Mouse (Mus musculus): ENCODE measurements at regions not wholly inside any gene's neighbourhood (a gene's known extent, or its start where the extent isn't known, plus 50 kb on each side); places are given as distances from the start of the nearest gene placed in this dataset.

- no peaks in the 10 kb centered on the region for H3K4me1 ChIP-seq (replicated peaks)
Observed at GRCm38 (mm10) chr5:119280146-119280545, 390.3 kb upstream of the Tbx3 start.

GRCm38 (mm10) chr5:119289808-119290207, 380.7 kb upstream of the Tbx3 start:
- 86% methylated on average over 5 of the region's 5 CpGs for WGBS
- Histone ChIP-seq H3K4me3 (no peak overlapping the region), H3K36me3 (no peaks in the 10 kb centered on the region), H3K27ac (no peak overlapping the region), H3K27me3 (ENCODE audit: insufficient read depth, poor library complexity, severe bottlenecking) (peaks cover 22% of the 10 kb centered on the region; the same call in 1 of the 2 replicates), H3K4me1 (replicated peaks) (no peaks in the 10 kb centered on the region), H3K9me3 (no peaks in the 10 kb centered on the region)
- DNase-seq (ENCODE audit: low spot score): no peak

More at GRCm38 (mm10) chr5:119280146-119280545, 390.3 kb upstream of the Tbx3 start:
- no peaks in the 10 kb centered on the region for H3K27me3 ChIP-seq (ENCODE audit: insufficient read depth, poor library complexity, severe bottlenecking)
- H3K27ac ChIP-seq: no peak overlapping the region
- 89% methylated on average over 6 of the region's 6 CpGs for WGBS
- H3K36me3 ChIP-seq: no peaks in the 10 kb centered on the region
- H3K4me3 ChIP-seq: no peak overlapping the region
- DNase-seq (ENCODE audit: low spot score): no peak
- peaks cover 7% of the 10 kb centered on the region for H3K9me3 ChIP-seq

- WGBS: 80% methylated on average over 9 of the region's 9 CpGs
- no peaks in the 10 kb centered on the region for H3K4me1 ChIP-seq (replicated peaks)
- no peak overlapping the region for H3K27ac ChIP-seq
Observed at GRCm38 (mm10) chr5:119292323-119292722, 378.1 kb upstream of the Tbx3 start.

GRCm38 (mm10) chr5:119292889-119293288, 377.6 kb upstream of the Tbx3 start:
- peaks cover 21% of the 10 kb centered on the region for H3K27me3 ChIP-seq (ENCODE audit: insufficient read depth, poor library complexity, severe bottlenecking)
- 81% methylated on average over 1 of the region's 1 CpGs for whole genome bisulfite sequencing
- no peaks in the 10 kb centered on the region for H3K36me3 ChIP-seq
- no peak for DNase-seq (ENCODE audit: low spot score)
- no peaks in the 10 kb centered on the region for H3K9me3 ChIP-seq
- no peak overlapping the region for H3K4me3 ChIP-seq
- no peaks in the 10 kb centered on the region for H3K4me1 ChIP-seq (replicated peaks)
- no peak overlapping the region for H3K27ac ChIP-seq

More at GRCm38 (mm10) chr5:119292323-119292722, 378.1 kb upstream of the Tbx3 start:
- peaks cover 24% of the 10 kb centered on the region for H3K27me3 ChIP-seq (ENCODE audit: insufficient read depth, poor library complexity, severe bottlenecking)
- H3K4me3 ChIP-seq: no peak overlapping the region
- no peaks in the 10 kb centered on the region for H3K36me3 ChIP-seq
- no peaks in the 10 kb centered on the region for H3K9me3 ChIP-seq
- no peak for DNase-seq (ENCODE audit: low spot score)

- H3K4me3 ChIP-seq: no peak overlapping the region
- DNase-seq (ENCODE audit: low spot score): no peak
- H3K4me1 ChIP-seq (replicated peaks): peaks cover 26% of the 10 kb centered on the region
- H3K36me3 ChIP-seq: no peaks in the 10 kb centered on the region
- H3K27me3 ChIP-seq (ENCODE audit: insufficient read depth, poor library complexity, severe bottlenecking): peaks cover 48% of the 10 kb centered on the region
- no peaks in the 10 kb centered on the region for H3K9me3 ChIP-seq
- WGBS: 84% methylated on average over 3 of the region's 3 CpGs
- H3K27ac ChIP-seq: no peak overlapping the region
Observed at GRCm38 (mm10) chr5:119299311-119299710, 371.2 kb upstream of the Tbx3 start.

- Histone ChIP-seq H3K27ac (no peak overlapping the region), H3K36me3 (no peaks in the 10 kb centered on the region), H3K4me1 (replicated peaks) (peaks cover 31% of the 10 kb centered on the region), H3K4me3 (no peak overlapping the region), H3K9me3 (no peaks in the 10 kb centered on the region), H3K27me3 (ENCODE audit: insufficient read depth, poor library complexity, severe bottlenecking) (peaks cover 48% of the 10 kb centered on the region)
- 24% methylated on average over 7 of the region's 7 CpGs for WGBS
- DNase-seq (ENCODE audit: low spot score): peak; percentile 21
Observed at GRCm38 (mm10) chr5:119300106-119300505, 370.4 kb upstream of the Tbx3 start.

- H3K9me3 ChIP-seq: no peaks in the 10 kb centered on the region
- H3K27me3 ChIP-seq (ENCODE audit: insufficient read depth, poor library complexity, severe bottlenecking): peaks cover 47% of the 10 kb centered on the region
- no peaks in the 10 kb centered on the region for H3K36me3 ChIP-seq
- 38% methylated on average over 5 of the region's 5 CpGs for WGBS
- H3K4me3 ChIP-seq: no peak overlapping the region
- no peak overlapping the region for H3K27ac ChIP-seq
- DNase-seq (ENCODE audit: low spot score): no peak
- peaks cover 31% of the 10 kb centered on the region for H3K4me1 ChIP-seq (replicated peaks)
Observed at GRCm38 (mm10) chr5:119301539-119301938, 368.9 kb upstream of the Tbx3 start.

- Histone ChIP-seq H3K27me3 (ENCODE audit: insufficient read depth, poor library complexity, severe bottlenecking) (peaks cover 28% of the 10 kb centered on the region), H3K9me3 (no peaks in the 10 kb centered on the region), H3K27ac (no peak overlapping the region), H3K4me3 (no peak overlapping the region), H3K4me1 (replicated peaks) (peaks cover 31% of the 10 kb centered on the region), H3K36me3 (no peaks in the 10 kb centered on the region)
- DNase-seq (ENCODE audit: low spot score): no peak
- 15% methylated on average over 5 of the region's 5 CpGs for WGBS
Observed at GRCm38 (mm10) chr5:119304721-119305120, 365.7 kb upstream of the Tbx3 start.

GRCm38 (mm10) chr5:119307768-119308167, 362.7 kb upstream of the Tbx3 start:
- WGBS: 92% methylated on average over 6 of the region's 6 CpGs
- no peak for DNase-seq (ENCODE audit: low spot score)
- H3K4me1 ChIP-seq (replicated peaks): peaks cover 12% of the 10 kb centered on the region

GRCm38 (mm10) chr5:119310178-119310930, 360.1 kb upstream of the Tbx3 start:
- Histone ChIP-seq H3K9me3 (no peaks in the 10 kb centered on the region), H3K4me3 (no peak overlapping the region), H3K36me3 (no peaks in the 10 kb centered on the region), H3K27me3 (ENCODE audit: insufficient read depth, poor library complexity, severe bottlenecking) (0 out of 2 replicates have a peak, but pooled peaks cover 9% of the 10 kb centered on the region), H3K4me1 (replicated peaks) (peaks cover 7% of the 10 kb centered on the region), H3K27ac (peak overlapping the region; percentile 67)
- WGBS: 63% methylated on average over 11 of the region's 11 CpGs
- peak; percentile 30 for DNase-seq (ENCODE audit: low spot score)

More at GRCm38 (mm10) chr5:119307768-119308167, 362.7 kb upstream of the Tbx3 start:
- Histone ChIP-seq H3K9me3 (no peaks in the 10 kb centered on the region), H3K4me3 (no peak overlapping the region), H3K36me3 (no peaks in the 10 kb centered on the region), H3K27me3 (ENCODE audit: insufficient read depth, poor library complexity, severe bottlenecking) (peaks cover 20% of the 10 kb centered on the region), H3K27ac (no peak overlapping the region)

- Histone ChIP-seq H3K36me3 (no peaks in the 10 kb centered on the region), H3K27ac (no peak overlapping the region), H3K27me3 (ENCODE audit: insufficient read depth, poor library complexity, severe bottlenecking) (0 out of 2 replicates have a peak, but pooled peaks cover 9% of the 10 kb centered on the region), H3K4me3 (no peak overlapping the region), H3K4me1 (replicated peaks) (peaks cover 7% of the 10 kb centered on the region), H3K9me3 (no peaks in the 10 kb centered on the region)
- 90% methylated on average over 14 of the region's 14 CpGs for WGBS
- no peak for DNase-seq (ENCODE audit: low spot score)
Observed at GRCm38 (mm10) chr5:119312808-119313207, 357.7 kb upstream of the Tbx3 start.

GRCm38 (mm10) chr5:119315149-119315548, 355.3 kb upstream of the Tbx3 start:
- H3K4me1 ChIP-seq (replicated peaks): peaks cover 4% of the 10 kb centered on the region
- no peak for DNase-seq (ENCODE audit: low spot score)
- no peak overlapping the region for H3K4me3 ChIP-seq
- no peaks in the 10 kb centered on the region for H3K36me3 ChIP-seq
- WGBS: 90% methylated on average over 7 of the region's 7 CpGs
- H3K27me3 ChIP-seq (ENCODE audit: insufficient read depth, poor library complexity, severe bottlenecking): 0 out of 2 replicates have a peak, but pooled peaks cover 9% of the 10 kb centered on the region
- H3K9me3 ChIP-seq: no peaks in the 10 kb centered on the region
- H3K27ac ChIP-seq: no peak overlapping the region

- Histone ChIP-seq H3K9me3 (no peaks in the 10 kb centered on the region), H3K36me3 (no peaks in the 10 kb centered on the region), H3K27ac (no peak overlapping the region), H3K27me3 (ENCODE audit: insufficient read depth, poor library complexity, severe bottlenecking) (0 out of 2 replicates have a peak, but pooled peaks cover 1% of the 10 kb centered on the region), H3K4me3 (no peak overlapping the region), H3K4me1 (replicated peaks) (peaks cover 14% of the 10 kb centered on the region)
- DNase-seq (ENCODE audit: low spot score): no peak
- 83% methylated on average over 11 of the region's 11 CpGs for WGBS
Observed at GRCm38 (mm10) chr5:119317617-119318016, 352.9 kb upstream of the Tbx3 start.

All from hindbrain, embryonic 10.5 days (tissue).